Mouse (Mus musculus) bone marrow, adult 2 months (tissue): Measurements from ENCODE around the gene Nlrc4.

Experiments
- CTCF ChIP-seq: fragments of 200-500 bp; IDR thresholded peaks from 2 replicates; pipeline ENCODE4 v1.5.1; 2011; ENCODE audit warnings: low read length, control low read depth; ENCODE audit not compliant: control insufficient read depth, insufficient read depth
- POLR2A ChIP-seq: fragments of 200-500 bp; IDR thresholded peaks from 2 replicates; pipeline ENCODE4 v1.6.1; 2011; ENCODE audit warnings: low read depth, mild to moderate bottlenecking, control low read depth, low read length, borderline replicate concordance; ENCODE audit not compliant: control insufficient read depth

DNA sequence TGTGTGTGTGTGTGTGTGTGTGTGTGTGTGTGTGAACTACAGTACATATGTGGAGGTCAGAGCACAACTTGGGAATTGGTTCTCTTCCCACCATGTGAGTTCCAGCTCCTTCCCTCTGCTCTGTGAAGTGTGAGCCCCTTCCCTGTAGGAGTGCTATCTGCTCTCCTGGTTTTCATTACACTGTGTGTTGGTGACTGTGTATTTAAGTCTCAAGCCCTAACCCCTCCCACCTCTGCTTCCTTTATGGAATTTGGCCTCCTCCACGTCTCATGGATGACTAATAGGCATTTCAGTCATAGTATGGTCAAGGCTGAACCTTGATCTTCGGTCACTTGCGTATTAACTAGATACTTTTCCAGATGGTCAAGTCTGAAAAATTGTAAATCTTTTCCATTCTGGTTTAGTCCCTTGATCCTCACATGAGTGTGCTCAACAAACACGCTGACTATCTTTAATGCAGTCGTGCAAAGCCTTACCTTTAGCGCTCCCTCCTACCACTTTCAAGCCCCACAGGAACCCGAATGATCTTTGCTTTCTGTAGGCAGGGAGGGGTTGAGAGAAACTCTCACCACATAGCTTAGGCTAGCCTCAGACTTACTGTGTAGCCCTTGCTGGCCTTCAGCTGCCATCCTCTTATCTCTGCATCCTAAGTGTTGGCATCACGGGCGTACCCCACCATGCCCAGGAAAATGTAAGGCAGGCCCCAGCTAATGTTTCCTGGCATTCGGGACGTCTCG lies 56.3 kb downstream of the Nlrc4 start:
- TF ChIP-seq POLR2A (no peak), CTCF (no peak)
